Mouse (Mus musculus) heart, embryonic 12.5 days (tissue): ENCODE results near the gene Slc43a1. TPM values are rescaled to one million over a fixed set of nuclear protein-coding genes. Genes with fewer than 3 reads are reported as not detected.

Experiments used
- ATAC-seq: fragments of 200-750 bp; cut with Nextera tagmentation; 2 replicates; pipeline ENCODE4 v1.8.0; 2017; ENCODE audit warnings: moderate TSS enrichment, moderate library complexity; ENCODE audit not compliant: insufficient number of reproducible peaks, low FRiP score
- H3K27ac ChIP-seq: fragments of 300-500 bp; sonication (generic); 2 replicates; pipeline ENCODE4 v1.5.1; 2016; ENCODE audit warnings: mild to moderate bottlenecking, moderate library complexity; ENCODE audit not compliant: poor library complexity, severe bottlenecking
- H3K27me3 ChIP-seq: fragments of 300-500 bp; sonication (generic); replicated peaks from 2 replicates; pipeline ENCODE4 v1.6.1; 2016; ENCODE audit warnings: mild to moderate bottlenecking, moderate library complexity
- H3K36me3 ChIP-seq: fragments of 300-500 bp; sonication (generic); 2 replicates; pipeline ENCODE4 v1.6.1; 2016; ENCODE audit warnings: mild to moderate bottlenecking, moderate library complexity
- H3K4me1 ChIP-seq: fragments of 300-500 bp; sonication (generic); replicated peaks from 2 replicates; pipeline ENCODE4 v1.6.1; 2016; ENCODE audit warnings: mild to moderate bottlenecking
- H3K4me2 ChIP-seq: fragments of 300-500 bp; sonication (generic); 2 replicates; pipeline ENCODE4 v1.6.1; 2016; ENCODE audit warnings: mild to moderate bottlenecking, moderate library complexity
- H3K4me3 ChIP-seq: fragments of 300-500 bp; sonication (generic); 2 replicates; pipeline ENCODE4 v1.5.1; 2016; ENCODE audit warnings: mild to moderate bottlenecking
- H3K9ac ChIP-seq: fragments of 300-500 bp; sonication (generic); 2 replicates; pipeline ENCODE4 v1.6.1; 2016; ENCODE audit warnings: mild to moderate bottlenecking, moderate library complexity
- H3K9me3 ChIP-seq: fragments of 300-500 bp; sonication (generic); replicated peaks from 2 replicates; pipeline ENCODE4 v1.6.1; 2016; ENCODE audit warnings: mild to moderate bottlenecking, moderate library complexity
- WGBS: fragments of 180-500 bp; shearing (Covaris S2); methylation state at CpG from one replicate; pipeline ENCODE4 v1.1.7; 2016; 5-methylcytosine and 5-hydroxymethylcytosine counted together
- polyA plus RNA-seq: library from polyadenylated mRNA; unstranded; fragments of >200 nt; fragmentation: Nextera tagmentation; extraction: Ambion mirVana; gene quantifications from 2 replicates; pipeline ENCODE4 v1.2.1, GENCODE M21; 2016

Gene Slc43a1
- polyA plus RNA-seq, 1 experiment from 2014 or later, result 21.8 TPM

- 56% methylated on average over 4 of the region's 4 CpGs for WGBS
- H3K36me3 ChIP-seq, result no peaks in the 10 kb centered on the region
- peaks cover 6% of the 10 kb centered on the region; the same call in 1 of the 2 replicates for H3K9me3 ChIP-seq
- H3K9ac ChIP-seq, result no peak overlapping the region
- H3K4me1 ChIP-seq, result peaks cover 19% of the 10 kb centered on the region
- ATAC-seq, result no peak
- no peak overlapping the region for H3K27ac ChIP-seq
- no peak overlapping the region for H3K4me3 ChIP-seq
- H3K27me3 ChIP-seq, result peaks cover 100% of the 10 kb centered on the region
- H3K4me2 ChIP-seq, result no peak overlapping the region
Measured at GRCm38 (mm10) chr2:84870623-84871160, 32.0 kb downstream of the Slc43a1 start.

GRCm38 (mm10) chr2:84872105-84872716, 33.6 kb downstream of the Slc43a1 start:
- WGBS, result 3% methylated on average over 78 of the region's 78 CpGs
- Histone ChIP-seq H3K9ac (peak overlapping the region; percentile 58), H3K4me3 (peak overlapping the region; percentile 56), H3K4me1 (peaks cover 10% of the 10 kb centered on the region), H3K4me2 (peak overlapping the region; percentile 94), H3K36me3 (no peaks in the 10 kb centered on the region), H3K9me3 (peaks cover 6% of the 10 kb centered on the region; the same call in 1 of the 2 replicates), H3K27ac (no peak overlapping the region), H3K27me3 (peaks cover 100% of the 10 kb centered on the region)
- peak; percentile 42; the same call in 1 of the 2 replicates for ATAC-seq

GRCm38 (mm10) chr2:84875842-84876241, 37.2 kb downstream of the Slc43a1 start:
- H3K27me3 ChIP-seq, result peaks cover 85% of the 10 kb centered on the region
- 37% methylated on average over 6 of the region's 6 CpGs for WGBS
- no peaks in the 10 kb centered on the region for H3K36me3 ChIP-seq

GRCm38 (mm10) chr2:84880590-84880989, 41.9 kb downstream of the Slc43a1 start:
- Histone ChIP-seq H3K9me3 (no peaks in the 10 kb centered on the region), H3K9ac (no peak overlapping the region), H3K4me2 (no peak overlapping the region), H3K27ac (no peak overlapping the region), H3K27me3 (peaks cover 85% of the 10 kb centered on the region), H3K4me3 (no peak overlapping the region), H3K36me3 (no peaks in the 10 kb centered on the region), H3K4me1 (peaks cover 14% of the 10 kb centered on the region)
- no peak for ATAC-seq
- WGBS, result 74% methylated on average over 8 of the region's 8 CpGs

More at GRCm38 (mm10) chr2:84875842-84876241, 37.2 kb downstream of the Slc43a1 start:
- no peaks in the 10 kb centered on the region for H3K9me3 ChIP-seq
- H3K4me3 ChIP-seq, result no peak overlapping the region
- H3K27ac ChIP-seq, result no peak overlapping the region
- H3K4me1 ChIP-seq, result peaks cover 10% of the 10 kb centered on the region
- ATAC-seq, result no peak
- H3K4me2 ChIP-seq, result no peak overlapping the region
- no peak overlapping the region for H3K9ac ChIP-seq

- Histone ChIP-seq H3K27ac (no peak overlapping the region), H3K36me3 (no peaks in the 10 kb centered on the region), H3K4me2 (peak overlapping the region; percentile 58), H3K4me3 (peak overlapping the region; percentile 21), H3K9me3 (no peaks in the 10 kb centered on the region), H3K4me1 (peaks cover 30% of the 10 kb centered on the region), H3K27me3 (peaks cover 86% of the 10 kb centered on the region), H3K9ac (no peak overlapping the region)
- 4% methylated on average over 23 of the region's 23 CpGs for WGBS
- no peak for ATAC-seq
Measured at GRCm38 (mm10) chr2:84882606-84883005, 44.0 kb downstream of the Slc43a1 start.

- H3K4me1 ChIP-seq, result peaks cover 35% of the 10 kb centered on the region
- no peak overlapping the region for H3K27ac ChIP-seq
- peaks cover 91% of the 10 kb centered on the region for H3K27me3 ChIP-seq
- no peaks in the 10 kb centered on the region for H3K36me3 ChIP-seq
- no peak for ATAC-seq
- H3K4me2 ChIP-seq, result peak overlapping the region; percentile 58
- 1% methylated on average over 6 of the region's 6 CpGs for WGBS
- H3K9ac ChIP-seq, result 0 out of 2 replicates have a peak overlapping the region, but pooled peaks have one; percentile 5
- H3K9me3 ChIP-seq, result no peaks in the 10 kb centered on the region
- H3K4me3 ChIP-seq, result peak overlapping the region; percentile 22
Measured at GRCm38 (mm10) chr2:84883084-84883483, 44.4 kb downstream of the Slc43a1 start.

- Histone ChIP-seq H3K4me1 (peaks cover 37% of the 10 kb centered on the region), H3K9ac (0 out of 2 replicates have a peak overlapping the region, but pooled peaks have one; percentile 5), H3K36me3 (no peaks in the 10 kb centered on the region), H3K27ac (no peak overlapping the region), H3K4me3 (peak overlapping the region; percentile 22; the same call in 1 of the 2 replicates), H3K4me2 (peak overlapping the region; percentile 58), H3K27me3 (peaks cover 95% of the 10 kb centered on the region), H3K9me3 (no peaks in the 10 kb centered on the region)
- no peak for ATAC-seq
- WGBS, result 6% methylated on average over 11 of the region's 11 CpGs
Measured at GRCm38 (mm10) chr2:84883530-84883929, 44.9 kb downstream of the Slc43a1 start.

GRCm38 (mm10) chr2:84883942-84884341, 45.3 kb downstream of the Slc43a1 start:
- Histone ChIP-seq H3K9me3 (no peaks in the 10 kb centered on the region), H3K4me1 (peaks cover 40% of the 10 kb centered on the region), H3K4me3 (no peak overlapping the region), H3K27me3 (peaks cover 100% of the 10 kb centered on the region), H3K9ac (no peak overlapping the region), H3K36me3 (no peaks in the 10 kb centered on the region), H3K27ac (no peak overlapping the region), H3K4me2 (no peak overlapping the region)
- ATAC-seq, result no peak
- 59% methylated on average over 4 of the region's 4 CpGs for WGBS

- ATAC-seq, result no peak
- peaks cover 46% of the 10 kb centered on the region for H3K4me1 ChIP-seq
- H3K9me3 ChIP-seq, result no peaks in the 10 kb centered on the region
- H3K36me3 ChIP-seq, result no peaks in the 10 kb centered on the region
- H3K4me3 ChIP-seq, result no peak overlapping the region
- H3K27ac ChIP-seq, result no peak overlapping the region
- H3K9ac ChIP-seq, result no peak overlapping the region
- 34% methylated on average over 4 of the region's 4 CpGs for WGBS
- H3K27me3 ChIP-seq, result peaks cover 100% of the 10 kb centered on the region
- H3K4me2 ChIP-seq, result no peak overlapping the region
Measured at GRCm38 (mm10) chr2:84884611-84885010, 46.0 kb downstream of the Slc43a1 start.

- Histone ChIP-seq H3K4me1 (peaks cover 46% of the 10 kb centered on the region), H3K9ac (no peak overlapping the region), H3K4me3 (peak overlapping the region; percentile 53; the same call in 1 of the 2 replicates), H3K27me3 (peaks cover 95% of the 10 kb centered on the region), H3K27ac (no peak overlapping the region), H3K4me2 (peak overlapping the region; percentile 92), H3K36me3 (no peaks in the 10 kb centered on the region), H3K9me3 (no peaks in the 10 kb centered on the region)
- ATAC-seq, result no peak
- WGBS, result 11% methylated on average over 21 of the region's 23 CpGs
Measured at GRCm38 (mm10) chr2:84885084-84886055, 46.7 kb downstream of the Slc43a1 start.
